Mouse (Mus musculus) hindbrain, embryonic 16.5 days (tissue): ENCODE measurements around the gene Zfp27. TPM values are rescaled to one million over a fixed set of nuclear protein-coding genes. Genes with fewer than 3 reads are reported as not detected.

ENCODE experiments used
- ATAC-seq: fragments of 200-750 bp; cut with Nextera tagmentation; 2 replicates; pipeline ENCODE4 v1.8.0; 2017; ENCODE audit warnings: moderate TSS enrichment, moderate library complexity
- H3K27ac ChIP-seq: fragments of 300-500 bp; sonication (generic); 2 replicates; pipeline ENCODE4 v1.5.1; 2014; ENCODE audit warnings: low read depth, mild to moderate bottlenecking, control low read depth, low read length, moderate library complexity
- H3K27me3 ChIP-seq: fragments of 300-500 bp; sonication (generic); replicated peaks from 2 replicates; pipeline ENCODE4 v1.6.1; 2014; ENCODE audit warnings: low read length; ENCODE audit not compliant: control insufficient read depth, insufficient read depth
- H3K36me3 ChIP-seq: fragments of 300-500 bp; sonication (generic); 2 replicates; pipeline ENCODE4 v1.6.1; 2014; ENCODE audit warnings: mild to moderate bottlenecking, low read length, moderate library complexity, mixed read lengths; ENCODE audit not compliant: control insufficient read depth, insufficient read depth
- H3K4me1 ChIP-seq: fragments of 300-500 bp; sonication (generic); 2 replicates; pipeline ENCODE4 v1.6.1; 2014; ENCODE audit warnings: low read depth, low read length; ENCODE audit not compliant: control insufficient read depth, insufficient read depth
- H3K4me2 ChIP-seq: fragments of 300-500 bp; sonication (generic); 2 replicates; pipeline ENCODE4 v1.6.1; 2014; ENCODE audit warnings: mild to moderate bottlenecking, low read length, control low read depth, moderate library complexity
- H3K4me3 ChIP-seq: fragments of 300-500 bp; sonication (generic); 2 replicates; pipeline ENCODE4 v1.5.1; 2014; ENCODE audit warnings: mild to moderate bottlenecking, low read length, control low read depth, moderate library complexity
- H3K9ac ChIP-seq: fragments of 300-500 bp; sonication (generic); 2 replicates; pipeline ENCODE4 v1.6.1; 2014; ENCODE audit warnings: low read depth, mild to moderate bottlenecking, control low read depth, low read length, moderate library complexity
- H3K9me3 ChIP-seq: fragments of 300-500 bp; sonication (generic); 2 replicates; pipeline ENCODE4 v1.6.1; 2014; ENCODE audit warnings: mild to moderate bottlenecking, low read length, moderate library complexity; ENCODE audit not compliant: control insufficient read depth
- WGBS: fragments of 180-500 bp; shearing (Covaris S2); extraction: QIAGEN DNeasy Blood & Tissue Kit; methylation state at CpG from one replicate; pipeline ENCODE4 v1.1.7; 2014; 5-methylcytosine and 5-hydroxymethylcytosine counted together
- microRNA-seq: library from miRNA; unstranded; fragments of <30 nt; microRNA quantifications from one replicate; pipeline ENCODE4, GENCODE M21; 2017
- polyA plus RNA-seq: library from polyadenylated mRNA; unstranded; fragments of >200 nt; fragmentation: Nextera tagmentation; extraction: Ambion mirVana; gene quantifications from 2 replicates; pipeline ENCODE4 v1.2.1, GENCODE M21; 2015

Zfp27 gene
- polyA plus RNA-seq, 1 experiment from 2014 or later, result 12.9 TPM

DNA sequence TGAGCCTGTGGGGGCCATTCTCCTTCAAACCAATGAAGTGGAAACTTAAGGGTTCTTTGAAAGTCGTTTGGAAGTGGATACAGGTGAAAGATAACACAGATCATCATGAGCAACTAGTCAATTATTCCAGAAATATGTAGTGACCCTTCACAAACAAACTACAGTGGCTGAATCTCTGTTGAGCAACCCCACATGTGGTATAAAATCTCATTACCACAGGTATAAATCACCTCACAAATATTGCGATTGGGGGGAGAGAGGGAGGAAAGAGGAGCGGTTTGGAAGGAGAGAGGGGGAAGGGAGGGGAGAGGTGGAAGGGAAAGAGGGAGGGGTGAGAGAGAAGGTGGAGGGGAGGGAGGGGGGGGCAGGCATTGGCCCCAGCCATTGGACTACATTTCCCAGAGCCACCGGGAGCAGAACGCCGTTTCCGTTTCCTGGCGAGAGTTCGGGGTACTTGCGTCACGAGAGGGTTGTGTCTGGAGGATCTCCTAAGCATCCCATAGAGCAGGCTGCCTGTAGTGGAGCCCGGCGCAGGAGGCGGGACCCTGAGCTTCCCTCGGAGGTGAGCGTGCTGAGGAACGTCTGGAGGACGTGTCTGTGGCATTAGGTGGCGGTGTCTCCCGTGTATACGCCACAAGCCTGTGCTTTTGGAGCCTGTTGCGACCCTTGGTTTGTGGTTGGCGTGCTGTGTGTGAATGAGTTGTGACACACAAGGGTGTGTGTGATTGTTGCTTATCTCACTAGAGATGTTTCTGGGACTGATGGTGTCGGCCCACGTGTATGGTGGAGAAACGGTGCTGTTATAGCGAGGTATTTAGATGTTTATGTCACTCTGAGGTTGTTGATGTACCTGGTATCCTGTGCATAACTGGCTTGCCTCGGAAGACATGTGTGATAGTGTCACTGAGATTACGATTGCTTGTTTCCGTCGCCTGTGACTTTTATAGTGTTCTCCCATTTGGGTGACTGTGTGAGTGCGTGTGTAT is 46.5 kb downstream of the Zfp27 start, which contains the start of gene Zfp420:
TSS of gene Zfp420 (plus strand) at position 448 of the 986 bp plus-strand sequence.
- peak; percentile 99 for ATAC-seq
- H3K27ac ChIP-seq, result peak within 1 kb of the TSS; percentile 57

DNA sequence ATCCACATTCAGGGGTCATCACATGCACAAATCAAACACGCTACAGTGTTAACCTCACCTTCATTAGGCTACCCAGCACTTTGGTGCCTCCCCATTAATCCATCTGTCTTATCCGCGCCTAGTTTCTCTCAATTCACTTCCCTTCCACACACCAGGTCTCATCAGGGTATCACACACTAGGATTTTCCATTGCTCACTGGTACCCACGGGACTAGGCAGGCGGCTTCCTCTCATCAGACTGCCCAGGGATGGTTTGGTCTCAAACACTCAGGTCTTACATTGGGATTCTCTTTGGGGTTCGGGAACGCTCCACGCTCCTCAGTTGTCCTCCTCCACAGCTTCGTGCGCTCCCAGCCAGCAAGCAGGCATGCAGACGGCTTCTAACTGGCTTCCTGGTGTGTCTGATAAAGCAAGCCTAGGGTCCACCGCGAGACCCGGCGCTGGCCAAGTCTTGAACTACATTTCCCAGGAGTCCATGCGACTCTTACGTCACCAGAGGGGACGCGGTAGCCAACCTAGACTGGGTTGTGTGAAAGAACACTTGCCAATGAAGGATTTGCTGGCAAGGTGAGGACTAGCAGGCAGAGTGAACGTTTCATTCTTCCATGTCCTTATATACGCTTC is 53.0 kb downstream of the Zfp27 start, which contains the start of gene Zfp940:
TSS of gene Zfp940 (minus strand) at position 451 of the 624 bp plus-strand sequence.
- WGBS, result 2% methylated on average over 21 of the region's 21 CpGs
- ATAC-seq, result peak; percentile 99
- Histone ChIP-seq H3K9ac (peak within 1 kb of the TSS; percentile 80), H3K27me3 (no peaks in the 10 kb centered on the region), H3K9me3 (peaks cover 1% of the 10 kb centered on the region; the same call in 1 of the 2 replicates), H3K27ac (peak within 1 kb of the TSS; percentile 82), H3K4me3 (peak within 1 kb of the TSS; percentile 73), H3K4me1 (peaks cover 5% of the 10 kb centered on the region), H3K4me2 (peak within 1 kb of the TSS; percentile 81), H3K36me3 (no peaks in the 10 kb centered on the region; the same call in 1 of the 2 replicates)

More for the DNA sequence above, 46.5 kb downstream of the Zfp27 start, which contains the start of gene Zfp420:
- 8% methylated on average over 32 of the region's 32 CpGs for WGBS
- Histone ChIP-seq H3K36me3 (0 out of 2 replicates have a peak, but pooled peaks cover 3% of the 10 kb centered on the region), H3K9ac (peak within 1 kb of the TSS; percentile 69), H3K9me3 (peaks cover 2% of the 10 kb centered on the region; the same call in 1 of the 2 replicates), H3K4me2 (peak within 1 kb of the TSS; percentile 77), H3K4me3 (peak within 1 kb of the TSS; percentile 57), H3K4me1 (peaks cover 6% of the 10 kb centered on the region), H3K27me3 (no peaks in the 10 kb centered on the region)

DNA sequence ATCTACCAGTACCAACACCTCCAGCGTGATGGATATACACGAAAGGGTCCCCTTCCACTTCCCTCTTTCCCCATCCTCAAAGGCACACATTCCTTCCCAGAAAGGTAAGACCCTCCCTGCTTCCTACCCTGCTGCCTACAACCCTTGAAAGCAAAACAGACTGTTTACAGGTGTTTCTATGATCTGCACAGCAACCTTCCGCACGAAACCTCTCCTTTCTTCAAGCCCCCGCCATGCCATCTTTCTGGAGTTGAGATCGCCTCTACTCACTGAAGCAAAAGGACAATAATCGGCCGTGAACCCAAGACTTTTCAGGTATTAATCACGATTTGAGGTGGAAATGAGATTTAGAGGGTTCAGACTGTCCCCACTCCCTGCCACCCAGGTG is 53.5 kb downstream of the Zfp27 start:
- Histone ChIP-seq H3K4me3 (peak overlapping the region; percentile 73), H3K4me1 (peaks cover 5% of the 10 kb centered on the region), H3K36me3 (no peaks in the 10 kb centered on the region; the same call in 1 of the 2 replicates), H3K27me3 (no peaks in the 10 kb centered on the region), H3K27ac (peak overlapping the region; percentile 82; the same call in 1 of the 2 replicates), H3K9ac (peak overlapping the region; percentile 80), H3K9me3 (no peaks in the 10 kb centered on the region), H3K4me2 (peak overlapping the region; percentile 81)
- 54% methylated on average over 9 of the region's 9 CpGs for WGBS
- peak; percentile 10; the same call in 1 of the 2 replicates for ATAC-seq

DNA sequence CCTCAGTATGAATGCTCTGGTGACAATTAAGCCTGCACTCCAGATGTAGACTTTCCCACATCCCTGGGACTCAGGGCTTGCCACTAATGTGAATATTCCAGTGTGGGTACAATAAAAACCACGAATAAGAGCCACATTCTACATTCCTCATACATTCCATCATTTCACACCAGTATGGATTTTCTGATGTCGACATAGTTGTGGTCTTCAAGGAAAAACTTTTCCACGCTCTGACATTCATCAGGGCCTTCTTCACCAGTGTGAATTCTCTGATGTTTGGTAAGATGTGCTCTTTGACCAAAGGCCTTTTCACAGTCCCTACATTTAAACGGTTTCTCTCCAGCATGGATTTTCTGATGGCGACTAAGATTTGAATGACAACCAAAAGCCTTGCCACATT is 61.8 kb downstream of the Zfp27 start:
- 92% methylated on average over 5 of the region's 5 CpGs for WGBS

More for the DNA sequence above, 61.8 kb downstream of the Zfp27 start:
- Histone ChIP-seq H3K36me3 (peaks cover 22% of the 10 kb centered on the region), H3K9ac (no peak overlapping the region), H3K4me2 (no peak overlapping the region), H3K9me3 (no peaks in the 10 kb centered on the region), H3K4me1 (no peaks in the 10 kb centered on the region), H3K27me3 (no peaks in the 10 kb centered on the region), H3K4me3 (no peak overlapping the region), H3K27ac (no peak overlapping the region)
- ATAC-seq, result no peak

Small RNA genes lying within 50 kb of the gene (microRNA-seq; reads per million reads assigned to microRNA genes)
- gene Mir7668, result 1.5 reads per million

Other genes with a start within 250 kb of the Zfp27 start
- gene Catsperg2, start 179.5 kb downstream of the Zfp27 start, polyA plus RNA-seq, result 0.56 and 0.67 TPM in 2 replicates
- 12.3 and 15.1 TPM in 2 replicates for gene Zfp84, start 138.0 kb downstream of the Zfp27 start, polyA plus RNA-seq
- 11.6 and 11.8 TPM in 2 replicates for gene Zfp30, start 122.6 kb downstream of the Zfp27 start, polyA plus RNA-seq
- 23.0 and 25.9 TPM in 2 replicates for gene Zfp790, start 90.5 kb downstream of the Zfp27 start, polyA plus RNA-seq
- gene Zfp940, start 52.9 kb downstream of the Zfp27 start, polyA plus RNA-seq, result 13.3 and 15.1 TPM in 2 replicates
- 20.1 and 20.9 TPM in 2 replicates for gene Zfp420, start 46.6 kb downstream of the Zfp27 start, polyA plus RNA-seq
- 5.1 and 5.4 TPM in 2 replicates for gene Zfp383, start 1.7 kb upstream of the Zfp27 start, polyA plus RNA-seq
- gene Zfp74, start 47.5 kb upstream of the Zfp27 start, polyA plus RNA-seq, result 20.7 and 23.3 TPM in 2 replicates
- gene Zfp568, start 77.4 kb upstream of the Zfp27 start, polyA plus RNA-seq, result 3.5 and 4.0 TPM in 2 replicates
- gene Zfp14, start 144.8 kb upstream of the Zfp27 start, polyA plus RNA-seq, result 10.7 and 11.9 TPM in 2 replicates
- 11.6 and 13.8 TPM in 2 replicates for gene Zfp82, start 166.3 kb upstream of the Zfp27 start, polyA plus RNA-seq
- 0.80 and 1.5 TPM in 2 replicates for gene Gm26920, start 183.8 kb upstream of the Zfp27 start, polyA plus RNA-seq
- 14.4 and 14.9 TPM in 2 replicates for gene Zfp566, start 184.0 kb upstream of the Zfp27 start, polyA plus RNA-seq
- 69.0 and 75.5 TPM in 2 replicates for gene Zfp260, start 188.2 kb upstream of the Zfp27 start, polyA plus RNA-seq
- 23.7 and 26.9 TPM in 2 replicates for gene Zfp382, start 215.4 kb upstream of the Zfp27 start, polyA plus RNA-seq